20 mouse cellular contexts compared by ENCODE assay signal in the genomic region with DNA sequence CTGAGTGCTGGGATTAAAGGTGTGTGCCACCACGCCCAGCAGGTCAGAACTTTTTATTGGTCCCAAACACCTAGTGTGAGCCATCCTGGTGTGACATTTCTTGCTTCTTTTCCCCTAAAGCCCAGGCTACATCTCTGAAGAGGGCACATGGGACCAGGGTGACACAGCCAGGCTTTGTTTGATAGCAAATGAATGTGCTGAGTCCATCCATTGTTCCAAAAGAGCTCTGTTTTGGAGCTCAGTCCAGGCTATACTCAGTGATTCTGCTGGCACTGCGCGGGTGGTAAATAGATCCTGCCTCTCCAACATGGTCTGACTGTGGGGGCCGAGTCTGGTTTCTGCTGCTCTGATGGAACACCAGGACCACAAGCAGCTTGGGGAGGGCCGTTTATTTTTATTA. TPM values are rescaled to one million over a fixed set of nuclear protein-coding genes. Genes with fewer than 3 reads are reported as not detected.
"Had no signal": no experiment of that assay in that cellular context is flagged by ENCODE, and none has a peak within 500 bp of the region (broad histone marks: within the 10 kb centered on the region; RNA-seq: fewer than 3 reads in every experiment).

No protein-coding gene starts in this region.

- H3K4me3 ChIP-seq: limb, embryonic 12.5 days; limb, embryonic 15.5 days; midbrain, embryonic 13.5 days had no signal

- H3K9ac ChIP-seq: limb, embryonic 12.5 days; limb, embryonic 15.5 days; liver, embryonic 14.5 days; liver, postnatal 0 days; lung, embryonic 14.5 days; midbrain, embryonic 13.5 days had no signal

- H3K36me3 ChIP-seq: limb, embryonic 12.5 days; limb, embryonic 15.5 days; midbrain, embryonic 13.5 days had no signal

- H3K4me2 ChIP-seq: limb, embryonic 12.5 days; limb, embryonic 15.5 days; liver, embryonic 11.5 days; lung, embryonic 14.5 days; midbrain, embryonic 13.5 days had no signal

- ATAC-seq: intestine, embryonic 16.5 days; liver, postnatal 0 days; lung, postnatal 0 days; midbrain, embryonic 13.5 days had no signal

- H3K27ac ChIP-seq: limb, embryonic 12.5 days; limb, embryonic 15.5 days; liver, embryonic 14.5 days; macrophage; midbrain, embryonic 13.5 days had no signal

- DNase-seq: kidney, adult 18-20 months; kidney, adult 9 months; kidney, postnatal 14 days; kidney, postnatal 4 days; liver, postnatal 0 days; thymus, adult 2 months; thymus, postnatal 14 days had no signal

- H3K9me3 ChIP-seq: limb, embryonic 12.5 days; limb, embryonic 15.5 days; midbrain, embryonic 13.5 days had no signal

- H3K4me1 ChIP-seq: limb, embryonic 12.5 days; midbrain, embryonic 13.5 days had no signal

- H3K27me3 ChIP-seq: limb, embryonic 12.5 days; limb, embryonic 15.5 days; midbrain, embryonic 13.5 days had no signal

RNA-seq across cellular contexts. Expression of gene Ifnk, which starts 16.0 kb away (rescaled TPM):
- polyA plus RNA-seq: liver, embryonic 11.5 days; liver, embryonic 14.5 days; macrophage; midbrain, embryonic 13.5 days; midbrain, postnatal 0 days; neural tube, embryonic 14.5 days; small intestine, adult 2 months; spleen, adult 2 months; thymus, adult 2 months had no signal
